Mouse (Mus musculus) cerebellum, postnatal 36 days (tissue): ENCODE measurements around the gene Sstr2.
"Not testable (repeated sequence)": the region's sequence is repeated elsewhere in the genome, so short reads cannot be mapped to it uniquely, and the experiment has no call there.

Experiments used
- DNase-seq, 2 experiments: peaks; one replicate each; pipeline ENCODE4 v3.0.0; 2021 to 2022; ENCODE audit warnings: mixed read lengths in 2 of 2

Gene Sstr2

DNA sequence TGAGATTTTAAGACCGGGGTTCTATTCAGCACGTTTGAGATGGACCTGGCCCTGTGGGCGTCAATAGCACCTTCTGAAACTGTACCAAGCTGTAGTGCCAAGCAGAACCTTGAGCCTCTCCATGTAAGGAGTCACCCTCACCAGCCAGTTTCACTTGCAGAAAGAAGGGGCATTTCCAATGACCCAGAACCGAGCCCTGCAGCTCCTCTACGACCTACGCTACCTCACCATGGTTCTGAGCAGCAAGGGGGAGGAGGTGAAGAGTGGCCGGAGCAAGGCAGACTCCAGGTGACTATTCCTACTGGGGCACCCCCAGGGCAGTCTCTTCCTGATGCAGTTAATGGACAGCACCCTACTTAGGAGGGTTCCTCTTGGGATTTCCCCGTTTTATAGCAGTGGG, 39.2 kb downstream of the Sstr2 start:
- DNase-seq = no peak

DNA sequence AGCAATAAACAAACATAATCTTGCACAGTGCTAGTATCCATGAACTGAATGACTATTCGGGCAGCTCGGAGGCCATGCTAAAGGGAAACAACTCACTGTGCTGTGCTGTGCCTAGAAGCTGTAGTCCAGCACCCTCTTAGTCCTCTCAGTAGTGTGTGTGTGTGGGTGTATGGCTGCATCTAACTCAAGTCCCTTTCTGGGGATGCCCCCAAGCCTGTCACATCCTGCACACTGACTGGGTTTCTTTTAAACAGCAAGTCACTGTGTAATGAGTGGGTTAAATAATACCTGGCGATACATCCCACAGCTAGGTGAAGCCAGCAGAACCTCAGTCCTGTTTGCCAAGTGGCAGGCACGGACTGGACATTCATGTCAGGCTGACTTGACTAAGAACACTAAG, 39.6 kb downstream of the Sstr2 start:
- no peak for DNase-seq

DNA sequence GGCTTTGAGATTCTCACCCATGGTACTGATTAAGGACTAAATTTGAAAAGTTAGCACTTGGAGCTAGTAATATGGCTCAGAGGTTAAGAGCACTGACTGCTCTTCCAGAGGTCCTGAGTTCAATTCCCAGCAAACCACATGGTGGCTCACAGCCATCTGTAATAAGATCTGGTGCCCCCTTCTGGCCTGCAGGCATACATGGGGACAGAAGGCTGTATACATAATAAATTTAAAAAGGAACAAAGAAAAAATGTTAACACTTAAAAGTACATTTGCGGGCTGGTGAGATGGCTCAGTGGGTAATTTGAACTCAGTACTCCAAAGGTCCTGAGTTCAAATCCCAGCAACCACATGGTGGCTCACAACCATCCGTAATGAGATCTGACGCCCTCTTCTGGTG, 41.1 kb downstream of the Sstr2 start:
- not testable (repeated sequence) for DNase-seq

DNA sequence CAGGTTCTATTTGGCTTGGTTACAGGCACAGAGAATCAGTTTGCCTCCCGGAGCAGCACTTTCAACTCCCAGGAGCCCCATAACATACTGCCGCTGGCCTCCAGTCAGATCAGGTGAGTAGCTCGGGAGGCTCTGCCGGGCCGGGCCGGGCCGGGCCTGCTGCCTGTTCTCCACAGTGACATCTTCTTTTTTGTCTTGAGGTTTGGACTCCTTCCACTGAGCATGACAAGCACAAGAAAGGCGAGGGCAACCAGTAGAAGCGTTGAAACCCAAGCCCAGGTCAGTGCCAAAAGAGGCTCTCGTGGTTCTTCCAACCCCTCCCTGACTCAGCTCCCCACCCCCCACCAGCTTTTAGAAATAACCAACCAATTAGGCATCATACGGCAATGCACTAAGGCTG, 41.8 kb downstream of the Sstr2 start:
- DNase-seq = no peak

DNA sequence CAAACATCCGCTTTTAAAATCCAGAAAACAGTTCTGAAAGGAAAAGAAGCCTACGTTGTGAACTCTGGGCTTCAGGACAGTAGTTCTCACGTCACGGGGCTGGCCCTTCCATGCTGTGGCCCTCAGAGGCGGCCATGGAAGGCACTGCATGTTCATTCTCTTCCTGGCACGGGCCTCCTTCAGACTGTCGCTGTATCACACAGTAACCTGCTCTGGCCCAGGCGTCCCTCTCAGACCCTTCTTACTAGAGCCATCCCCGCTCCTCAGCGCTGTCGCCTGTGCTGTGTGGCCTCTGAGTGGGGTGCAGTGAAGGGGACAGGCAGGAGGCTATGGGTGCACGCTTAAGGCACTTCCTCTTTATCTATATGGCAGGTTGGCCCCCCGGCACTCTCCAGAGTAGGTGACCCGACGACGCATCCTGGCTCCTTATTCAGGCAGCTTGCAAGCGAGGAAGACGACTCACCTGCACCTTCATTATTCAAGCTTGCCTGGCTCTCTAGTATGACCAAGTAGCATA, 42.8 kb downstream of the Sstr2 start:
- no peak for DNase-seq

DNA sequence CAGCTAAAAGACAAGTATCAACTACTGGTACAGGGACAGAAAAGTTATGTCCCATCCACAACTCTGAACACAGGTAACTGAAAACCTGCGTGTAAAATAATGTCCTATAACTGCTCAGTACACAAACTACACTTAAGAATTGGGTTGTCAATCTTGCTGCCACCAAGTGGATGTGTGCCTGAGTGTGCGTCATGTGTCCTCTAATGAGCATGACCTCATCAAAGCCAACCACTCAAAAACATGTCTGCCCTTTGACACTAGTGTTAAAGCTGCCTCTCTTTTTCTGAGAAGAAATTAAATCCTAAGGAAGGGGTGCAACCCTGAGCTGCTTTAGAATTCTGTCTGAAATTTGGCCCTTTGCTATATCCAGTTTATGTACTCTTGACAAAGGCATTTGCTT, 45.1 kb downstream of the Sstr2 start:
- DNase-seq = no peak

DNA sequence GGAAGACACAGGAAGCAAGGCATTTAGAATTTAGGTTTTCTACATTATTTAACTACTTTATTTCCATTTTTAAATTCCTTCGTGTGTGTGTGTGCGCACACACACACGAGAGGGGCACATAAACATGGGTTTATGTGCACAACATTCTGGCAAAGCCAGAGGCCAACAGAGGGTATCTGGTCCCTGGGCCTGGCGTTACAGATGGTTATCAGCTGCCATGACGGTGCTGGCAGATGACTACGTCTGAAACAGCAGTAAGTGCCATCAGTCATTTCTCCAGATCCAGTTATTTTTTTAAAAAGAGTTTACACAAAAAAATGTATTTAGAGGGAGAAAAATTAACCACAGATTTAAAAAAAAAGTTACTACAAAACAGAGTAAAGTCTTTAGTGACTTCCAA, 47.1 kb downstream of the Sstr2 start:
- DNase-seq = no peak

DNA sequence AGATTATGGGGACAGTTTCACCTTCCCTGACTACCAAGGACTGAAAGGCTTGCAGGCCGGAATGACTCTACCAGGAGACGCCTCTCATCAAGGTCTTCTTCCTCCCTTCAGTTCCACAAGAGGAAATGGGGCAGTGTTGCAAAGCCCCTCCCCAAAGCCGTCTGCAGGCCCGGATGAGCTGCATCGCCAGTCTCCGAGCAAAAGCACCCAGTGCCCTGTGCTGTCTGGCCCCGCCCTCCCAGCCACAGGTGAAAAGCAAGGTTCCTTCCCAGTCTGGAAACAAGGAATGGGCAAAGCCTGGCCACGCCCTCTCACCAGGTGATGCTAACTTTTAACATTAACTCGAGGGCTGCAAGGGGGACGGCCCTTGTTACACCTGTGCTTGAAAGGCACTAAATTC, 47.5 kb downstream of the Sstr2 start:
- no peak for DNase-seq

DNA sequence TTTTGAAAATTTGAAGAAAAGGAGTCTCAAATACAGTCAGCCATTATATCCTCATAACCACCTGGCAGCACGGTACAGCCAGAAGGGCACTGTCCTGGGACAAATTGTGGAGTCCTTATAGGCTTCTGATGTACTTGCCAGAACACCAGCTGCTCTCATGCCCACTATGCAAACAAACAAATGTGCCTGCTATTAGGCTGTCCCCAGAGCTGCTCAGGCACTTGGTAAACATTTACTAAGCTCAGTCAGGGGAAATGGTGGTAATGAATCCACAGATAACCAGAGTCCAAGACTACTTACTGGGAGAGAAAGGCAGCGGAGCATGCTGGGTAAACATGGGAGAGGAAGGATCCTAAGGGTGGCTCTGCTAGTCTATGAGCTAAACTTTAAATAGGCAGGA, 48.0 kb downstream of the Sstr2 start:
- no peak for DNase-seq

DNA sequence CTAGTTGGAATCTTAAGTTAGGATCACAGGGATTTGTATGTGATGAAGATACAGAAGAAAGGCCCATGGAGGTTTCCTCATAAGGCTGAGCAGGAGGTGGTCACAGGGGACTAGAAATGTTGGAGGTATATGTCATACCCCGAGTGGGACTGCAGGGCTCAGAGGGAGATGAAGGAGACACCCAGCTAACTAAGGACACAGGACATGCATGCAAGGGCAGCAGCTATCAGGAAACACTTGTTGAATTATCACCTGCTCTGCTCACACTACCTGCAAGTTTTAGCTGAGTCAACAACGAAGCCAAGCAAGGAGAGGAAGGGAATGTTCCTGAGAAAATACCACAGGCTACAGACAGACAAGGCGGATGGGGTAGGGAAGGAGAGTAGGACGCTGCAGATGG, 48.6 kb downstream of the Sstr2 start:
- no peak for DNase-seq

DNA sequence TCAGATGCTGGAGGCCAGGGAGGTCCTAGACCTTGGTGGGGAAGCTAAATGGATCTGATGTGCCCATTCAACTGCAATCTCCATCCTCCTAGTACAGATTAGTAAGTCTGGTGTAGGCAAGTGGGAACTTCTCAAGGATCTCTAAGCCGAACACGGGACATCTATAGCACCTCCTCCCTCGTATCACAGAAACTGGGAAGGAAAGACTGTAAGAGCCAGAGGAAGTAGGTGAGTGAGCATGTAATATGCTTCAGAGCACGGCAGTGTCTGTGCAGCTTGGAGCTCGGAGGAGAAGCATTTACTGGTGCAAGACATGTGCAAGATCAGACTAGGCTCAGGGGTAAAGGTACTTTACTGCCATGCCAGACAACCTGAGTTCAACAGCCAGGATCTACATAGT, 49.7 kb downstream of the Sstr2 start:
- no peak for DNase-seq

DNA sequence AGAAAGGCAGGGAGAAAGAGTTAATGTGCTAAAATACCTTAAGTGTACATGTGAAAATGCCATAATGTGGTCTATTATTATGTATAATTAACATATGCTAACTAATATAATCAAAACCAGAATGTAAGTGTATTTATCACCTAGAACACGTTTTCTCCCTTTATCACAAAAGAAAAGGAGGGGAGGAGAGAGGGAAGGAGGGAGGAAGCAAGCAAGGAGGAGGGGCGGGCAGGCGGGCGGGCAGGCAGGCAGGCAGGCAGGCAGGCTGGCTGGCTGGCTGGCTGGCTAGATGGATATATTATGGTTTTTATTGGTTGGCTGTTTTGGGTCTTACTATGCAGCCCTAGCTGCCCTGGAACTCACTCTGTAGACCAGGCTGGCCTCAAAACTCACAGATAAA, 50.6 kb downstream of the Sstr2 start:
- DNase-seq = no peak

DNA sequence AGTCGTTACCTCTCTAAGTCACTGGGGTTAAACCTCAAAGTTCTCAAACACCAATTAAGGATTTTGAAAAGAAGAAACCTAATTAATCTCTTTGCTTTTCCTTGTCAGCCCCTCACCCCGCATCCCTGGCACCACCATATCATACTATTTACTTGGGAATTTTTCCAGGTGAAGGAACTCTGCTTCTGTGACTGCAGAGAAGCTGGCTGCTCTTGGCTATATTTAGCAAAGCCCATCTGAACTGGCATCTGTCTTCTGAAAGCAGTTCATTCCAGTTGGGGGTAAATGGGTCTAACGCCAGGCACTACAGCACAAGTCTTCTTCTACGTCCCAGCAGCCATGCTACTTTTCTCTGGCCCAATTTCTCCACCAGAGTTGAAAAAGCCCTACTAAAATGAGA, 54.5 kb downstream of the Sstr2 start:
- no peak for DNase-seq

DNA sequence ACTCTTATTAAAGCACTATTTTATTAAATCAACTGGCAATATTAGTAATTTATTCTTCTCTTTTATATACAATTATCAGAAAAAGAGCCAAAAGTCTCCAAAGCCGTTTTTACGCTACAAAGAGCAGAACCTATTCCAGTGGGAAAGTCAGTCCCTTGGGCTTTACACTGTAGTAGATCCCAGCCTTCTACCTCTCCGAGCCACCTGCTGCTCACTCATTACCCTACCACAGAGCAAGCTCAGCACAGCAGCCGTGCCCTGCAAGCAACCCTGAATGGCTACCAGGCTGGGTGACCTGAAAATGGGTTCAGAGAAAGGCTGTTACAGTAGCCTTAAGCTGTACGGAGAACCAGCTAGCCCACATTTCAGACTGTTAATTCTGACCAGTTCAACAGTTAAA, 55.5 kb downstream of the Sstr2 start:
- DNase-seq = no peak
